Mouse (Mus musculus): ENCODE measurements around the gene 4930519P11Rik. TPM values are rescaled to one million over a fixed set of nuclear protein-coding genes. Genes with fewer than 3 reads are reported as not detected.
A peak's percentile ranks its signal among the peaks of the same experiment; 100 is the strongest.

Gene 4930519P11Rik
- total and polyA plus RNA-seq, 3 experiments: not detected

DNA sequence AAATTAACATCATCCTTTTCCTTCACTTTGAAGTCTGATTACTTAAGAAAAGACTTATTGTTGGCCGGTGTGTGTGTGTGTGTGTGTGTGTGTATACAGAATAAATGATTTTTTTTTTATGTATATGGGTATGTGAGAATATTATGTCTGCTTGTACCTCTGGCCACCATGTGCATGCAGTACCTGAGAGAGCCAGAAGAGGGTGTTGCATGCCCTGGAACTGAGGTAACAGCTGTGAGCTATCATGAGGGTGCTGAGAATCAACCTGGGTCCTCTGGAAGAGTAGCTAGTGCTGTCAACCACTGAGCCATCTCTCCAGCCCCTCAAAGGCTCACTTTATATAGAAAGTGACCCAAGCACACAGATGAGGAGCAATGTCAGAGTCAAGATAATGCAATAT is 31.8 kb downstream of the 4930519P11Rik start:
- H3K4me2 ChIP-seq (ENCODE audit: insufficient read depth, low read depth, poor library complexity, severe bottlenecking): no peak overlapping the region
- DNase-seq (ENCODE audit: extremely low read depth): no peak
- H3K36me3 ChIP-seq (replicated peaks in 1 of 2; ENCODE audit: control insufficient read depth in 1 of 2, insufficient read depth in 1 of 2, low read length in 1 of 2): no peaks in the 10 kb centered on the region
- H3K79me2 ChIP-seq (replicated peaks; ENCODE audit: control insufficient read depth, extremely low read depth, insufficient read depth, poor library complexity, severe bottlenecking): no peaks in the 10 kb centered on the region
- no peak overlapping the region for H3K9ac ChIP-seq (ENCODE audit: insufficient read depth, low read depth)
- peaks cover 0 to 11% of the 10 kb centered on the region in 2 experiments; a peak in 2 of 4 replicates for H3K4me1 ChIP-seq (ENCODE audit: control insufficient read depth in 1 of 2, insufficient read depth in 2 of 2)
- TF ChIP-seq UBTF (IDR thresholded peaks at IDR 0.05; ENCODE audit: low read depth, low read length) (no peak), CTCF (conservative IDR thresholded peaks at IDR 0.05 in 1 of 2, IDR thresholded peaks at IDR 0.05 in 1 of 2; ENCODE audit: low read depth in 2 of 2, low read length in 2 of 2) (peak; percentile 7 to 19; a peak in 1 of 4 replicates), TCF12 (IDR thresholded peaks at IDR 0.05; ENCODE audit: low read depth, low read length) (no peak), USF2 (conservative IDR thresholded peaks at IDR 0.05; ENCODE audit: low read depth, low read length) (no peak)
- H3K9me3 ChIP-seq (replicated peaks; ENCODE audit: low read length): no peaks in the 10 kb centered on the region
- dilution Hi-C loops (cut with MboI; ENCODE audit: extremely low pct_ligation_motif_present, extremely low pct_unique_long_range_greater_than_20kb, low sequenced_read_pairs) (no loop called here), in situ Hi-C loops (cut with MboI; ENCODE audit: low pct_ligation_motif_present, low pct_unique_long_range_greater_than_20kb, low sequenced_read_pairs) (no loop called here)
- H3K27me3 ChIP-seq (replicated peaks): no peaks in the 10 kb centered on the region
- H3K4me3 ChIP-seq (replicated peaks in 1 of 3; ENCODE audit: low read depth in 2 of 3, low read length in 2 of 3, poor library complexity in 1 of 3): no peak overlapping the region
- H3K27ac ChIP-seq (ENCODE audit: insufficient read depth, low read depth): no peak overlapping the region

DNA sequence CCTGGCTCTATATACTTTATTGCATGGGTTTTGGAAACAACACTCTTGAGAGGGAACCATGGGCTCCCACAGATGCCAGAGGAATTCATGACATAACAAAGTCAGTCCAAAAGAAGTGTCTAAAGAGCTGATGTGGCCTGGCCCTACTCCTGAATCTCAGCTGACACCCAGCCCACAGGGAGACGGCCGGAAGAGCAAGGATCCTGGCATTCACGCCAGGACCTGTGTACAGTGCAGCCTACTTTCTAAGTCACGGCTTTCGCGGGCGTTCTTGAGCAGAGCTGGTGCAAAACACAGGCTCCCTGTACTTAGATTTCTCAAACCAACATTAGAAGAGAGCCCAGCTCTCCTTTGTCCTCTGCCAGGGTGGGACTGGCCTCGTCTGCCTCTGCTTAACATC is 32.7 kb downstream of the 4930519P11Rik start:
- no peaks in the 10 kb centered on the region for H3K79me2 ChIP-seq (replicated peaks; ENCODE audit: control insufficient read depth, extremely low read depth, insufficient read depth, poor library complexity, severe bottlenecking)
- no peak overlapping the region for H3K27ac ChIP-seq (ENCODE audit: insufficient read depth, low read depth)
- no peaks in the 10 kb centered on the region for H3K27me3 ChIP-seq (replicated peaks)
- H3K4me1 ChIP-seq (ENCODE audit: control insufficient read depth in 1 of 2, insufficient read depth in 2 of 2): peaks cover 0 to 16% of the 10 kb centered on the region in 2 experiments; a peak in 2 of 4 replicates
- H3K4me2 ChIP-seq (ENCODE audit: insufficient read depth, low read depth, poor library complexity, severe bottlenecking): no peak overlapping the region
- H3K36me3 ChIP-seq (replicated peaks in 1 of 2; ENCODE audit: control insufficient read depth in 1 of 2, insufficient read depth in 1 of 2, low read length in 1 of 2): no peaks in the 10 kb centered on the region
- DNase-seq (ENCODE audit: extremely low read depth): no peak
- TF ChIP-seq MAX (IDR thresholded peaks at IDR 0.05; ENCODE audit: low read length): no peak
- no peak for TF ChIP-seq CHD2 (IDR thresholded peaks at IDR 0.05; ENCODE audit: low read length)
- no peak for TF ChIP-seq MEF2A (IDR thresholded peaks at IDR 0.05; ENCODE audit: borderline replicate concordance, low read depth, low read length)
- no peak for TF ChIP-seq IRF4 (IDR thresholded peaks at IDR 0.05; ENCODE audit: low read depth, low read length)
- TF ChIP-seq E2F4 (IDR thresholded peaks at IDR 0.05; ENCODE audit: insufficient replicate concordance, low read depth, low read length): no peak
- TF ChIP-seq ZNF384 (IDR thresholded peaks at IDR 0.05; ENCODE audit: low read depth, low read length): no peak
- no peak for TF ChIP-seq USF1 (IDR thresholded peaks at IDR 0.05; ENCODE audit: low read depth, low read length)
- no peak for TF ChIP-seq MAZ (IDR thresholded peaks at IDR 0.05; ENCODE audit: low read depth, low read length)
- no peak for TF ChIP-seq GABPA (IDR thresholded peaks at IDR 0.05; ENCODE audit: insufficient replicate concordance, low read depth, low read length)
- TF ChIP-seq MYC (IDR thresholded peaks at IDR 0.05; ENCODE audit: low read depth, low read length): no peak
- no peak for TF ChIP-seq PAX5 (IDR thresholded peaks at IDR 0.05; ENCODE audit: low read length)
- TF ChIP-seq CTCF (conservative IDR thresholded peaks at IDR 0.05 in 1 of 2, IDR thresholded peaks at IDR 0.05 in 1 of 2; ENCODE audit: low read depth in 2 of 2, low read length in 2 of 2): no peak
- no peak for TF ChIP-seq ZC3H11A (IDR thresholded peaks at IDR 0.05; ENCODE audit: low read depth, low read length)
- no peak for TF ChIP-seq NRF1 (IDR thresholded peaks at IDR 0.05; ENCODE audit: low read depth, low read length)
- TF ChIP-seq MXI1 (IDR thresholded peaks at IDR 0.05; ENCODE audit: low read depth, low read length): no peak
- no peak for TF ChIP-seq USF2 (conservative IDR thresholded peaks at IDR 0.05; ENCODE audit: low read depth, low read length)
- TF ChIP-seq POLR2AphosphoS2 (IDR thresholded peaks at IDR 0.05; ENCODE audit: low read depth, low read length): no peak
- TF ChIP-seq SMC3 (IDR thresholded peaks at IDR 0.05; ENCODE audit: low read depth, low read length): no peak
- TF ChIP-seq ETS1 (conservative IDR thresholded peaks at IDR 0.05; ENCODE audit: low read depth, low read length): no peak
- dilution Hi-C loops (cut with MboI; ENCODE audit: extremely low pct_ligation_motif_present, extremely low pct_unique_long_range_greater_than_20kb, low sequenced_read_pairs) (no loop called here), in situ Hi-C loops (cut with MboI; ENCODE audit: low pct_ligation_motif_present, low pct_unique_long_range_greater_than_20kb, low sequenced_read_pairs) (no loop called here)
- H3K9ac ChIP-seq (ENCODE audit: insufficient read depth, low read depth): no peak overlapping the region
- H3K9me3 ChIP-seq (replicated peaks; ENCODE audit: low read length): no peaks in the 10 kb centered on the region
- no peak overlapping the region for H3K4me3 ChIP-seq (replicated peaks in 1 of 3; ENCODE audit: low read depth in 2 of 3, low read length in 2 of 3, poor library complexity in 1 of 3)
